Mouse (Mus musculus) hematopoietic stem cell, adult 5-6 weeks (primary cell): ENCODE measurements around the gene Gm5475. TPM values are rescaled to one million over a fixed set of nuclear protein-coding genes. Genes with fewer than 3 reads are reported as not detected.
A peak's percentile ranks its signal among the peaks of the same experiment; 100 is the strongest.

ENCODE experiments used
- ATAC-seq, 2 experiments: fragments of 125-278 bp in 1 of 2; replicated peaks in 1 of 2; 2 replicates each; pipeline ENCODE4 v1.8.0; 2016 to 2017; ENCODE audit warnings: inconsistent platforms in 2 of 2, mild to moderate bottlenecking in 2 of 2, moderate number of reproducible peaks in 2 of 2, low read depth in 1 of 2, moderate TSS enrichment in 1 of 2; ENCODE audit not compliant: low FRiP score in 2 of 2, poor library complexity in 2 of 2, severe bottlenecking in 2 of 2, insufficient read depth in 1 of 2, low TSS enrichment in 1 of 2
- total RNA-seq: library from RNA; stranded (forward); fragments of 172-1452, 232-1000 nt; gene quantifications from 2 replicates; pipeline ENCODE4 v1.2.3, GENCODE M21; 2017

Gene Gm5475
- total RNA-seq, 1 experiment from 2014 or later = not detected

DNA sequence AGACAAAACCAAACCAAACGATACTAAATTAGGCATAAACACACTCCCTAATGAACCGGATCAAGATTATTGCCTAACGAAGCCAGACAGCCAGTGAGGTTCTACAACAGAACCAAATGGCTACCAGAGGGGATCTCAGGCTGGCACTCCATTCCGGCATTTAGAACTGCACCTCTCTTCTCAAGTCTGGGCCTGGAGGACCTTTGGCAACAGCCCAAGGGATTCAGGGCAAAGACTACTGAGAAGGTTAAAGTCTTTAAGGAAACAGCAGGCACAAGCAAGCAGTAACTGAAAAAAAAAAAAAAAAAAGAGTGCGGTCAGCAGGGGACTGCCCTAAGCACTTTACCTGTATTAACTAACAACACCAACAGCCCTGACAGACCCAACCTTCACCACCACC is 40.1 kb downstream of the Gm5475 start:
- no peak for ATAC-seq

DNA sequence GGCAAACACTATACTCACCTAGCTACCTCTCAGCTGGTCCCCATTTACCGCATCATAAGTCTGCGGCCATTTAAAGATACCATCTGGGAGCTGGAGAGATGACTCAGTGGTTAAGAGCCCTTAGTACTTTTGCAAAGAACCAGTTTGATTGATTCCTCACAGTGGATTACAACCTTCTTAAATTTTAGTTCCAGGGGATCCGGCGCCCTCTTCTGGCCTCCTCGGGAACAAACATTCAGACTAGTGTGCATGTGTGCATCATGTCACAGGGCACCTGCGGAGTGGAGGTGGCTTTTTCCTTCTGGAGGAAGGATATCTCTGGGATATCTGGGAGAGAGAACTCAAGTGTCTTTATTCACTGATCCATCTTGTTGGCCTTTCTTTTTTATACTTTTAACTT is 41.8 kb downstream of the Gm5475 start:
- no peak for ATAC-seq

DNA sequence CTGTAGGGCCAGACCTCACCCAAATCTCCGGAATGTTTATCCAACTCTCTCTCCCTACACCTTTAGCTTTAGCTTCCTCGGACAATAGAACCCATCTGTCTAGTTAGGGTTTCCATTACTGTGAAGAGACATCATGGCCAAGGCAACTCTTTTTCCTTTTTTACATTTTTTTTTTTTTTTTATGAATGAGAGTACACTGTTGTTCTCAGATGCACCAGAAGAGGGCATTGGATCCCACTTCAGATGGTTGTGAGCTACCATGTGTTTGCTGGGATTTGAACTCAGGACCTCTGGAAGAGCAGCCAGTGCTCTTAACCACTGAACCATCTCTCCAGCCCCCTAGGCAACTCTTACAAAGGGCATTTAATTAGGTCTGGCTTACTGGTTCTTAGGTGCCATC is 43.5 kb downstream of the Gm5475 start:
- no peak for ATAC-seq

DNA sequence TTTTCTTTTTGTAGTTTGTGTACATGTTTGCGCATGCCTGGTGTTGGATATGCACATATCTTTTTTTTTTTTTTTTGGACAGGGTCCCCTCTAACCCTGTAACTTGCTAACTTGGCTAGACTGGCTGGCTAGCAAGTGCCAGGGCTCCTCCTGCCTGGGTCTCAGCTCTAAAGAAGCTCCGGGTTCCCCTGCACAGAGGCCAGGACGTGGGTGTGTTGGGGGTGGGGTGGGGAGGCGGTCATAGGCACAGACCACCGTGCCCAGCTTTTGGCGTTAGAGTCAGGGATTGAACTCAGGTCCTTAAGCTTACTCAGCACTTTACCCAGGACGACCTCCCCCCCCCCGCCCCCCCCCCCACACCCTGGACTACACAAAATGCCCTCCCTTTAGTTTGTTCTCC is 45.8 kb downstream of the Gm5475 start:
- ATAC-seq = no peak

DNA sequence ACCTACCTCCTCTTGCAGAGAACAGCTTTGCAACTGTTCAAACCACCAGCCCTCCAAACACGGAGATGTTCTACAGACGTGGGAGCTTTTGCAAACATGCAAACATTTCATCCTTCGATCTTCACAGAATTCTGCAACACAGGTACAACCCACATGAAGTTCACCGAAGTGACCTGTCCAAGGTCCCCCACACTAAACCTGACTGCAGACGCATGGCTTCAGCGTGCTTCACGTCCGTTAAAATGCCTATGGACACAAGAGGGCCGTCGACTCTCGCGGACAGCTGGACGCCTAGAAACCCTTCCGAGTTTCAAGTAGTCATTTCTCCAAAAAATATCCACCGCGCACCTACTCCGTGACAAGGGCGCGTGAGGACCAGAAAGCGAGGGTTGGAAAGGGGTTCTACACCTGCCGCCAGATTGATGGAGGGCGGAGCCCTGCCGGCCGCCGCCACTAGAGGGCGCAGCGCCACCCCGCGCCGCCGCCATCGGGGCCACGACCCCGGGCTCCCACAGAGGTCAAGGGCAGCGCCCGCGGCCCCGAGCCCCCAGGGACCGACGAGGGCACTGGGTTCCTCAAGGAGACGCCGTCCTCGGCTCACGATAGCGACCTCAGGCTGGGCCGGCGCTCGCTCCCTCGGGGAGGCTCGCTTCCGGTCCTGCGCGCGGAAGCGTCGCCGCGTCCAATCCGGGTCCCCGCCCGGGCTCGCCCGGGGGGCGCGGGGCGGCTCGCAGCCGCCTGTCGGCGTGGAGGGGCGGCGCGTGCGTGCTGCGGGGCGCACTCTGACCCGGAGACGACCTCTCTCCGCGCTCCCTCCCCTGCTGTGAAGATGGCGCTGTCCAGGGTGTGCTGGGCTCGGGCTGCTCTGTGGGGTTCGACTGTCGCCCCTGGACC is 46.6 kb downstream of the Gm5475 start, which contains the start of gene Letmd1:
Letmd1 (plus strand) TSS at position 729 of the 894 bp plus-strand sequence.
- ATAC-seq = peak; percentile 85 to 92

DNA sequence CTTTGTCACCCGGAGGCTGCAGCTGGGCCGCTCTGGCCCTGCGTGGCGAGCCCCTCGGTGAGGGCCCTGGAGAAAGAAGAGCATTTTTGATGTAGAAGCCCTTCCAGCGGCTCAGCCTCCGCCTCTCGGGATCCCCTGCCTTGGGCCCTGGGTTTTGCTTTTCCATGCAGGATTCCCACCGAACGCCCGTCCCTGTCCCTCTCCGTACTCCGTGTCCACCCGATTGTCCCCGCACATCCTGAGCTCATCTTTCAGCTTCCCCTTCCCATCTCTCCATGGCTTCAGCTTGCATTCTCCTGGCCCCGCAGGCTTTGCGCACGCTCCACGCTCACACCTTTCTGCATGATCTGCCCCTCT is 47.2 kb downstream of the Gm5475 start:
- peak in 1 of 2 experiments; percentile 12; a peak in 2 of 4 replicates for ATAC-seq

DNA sequence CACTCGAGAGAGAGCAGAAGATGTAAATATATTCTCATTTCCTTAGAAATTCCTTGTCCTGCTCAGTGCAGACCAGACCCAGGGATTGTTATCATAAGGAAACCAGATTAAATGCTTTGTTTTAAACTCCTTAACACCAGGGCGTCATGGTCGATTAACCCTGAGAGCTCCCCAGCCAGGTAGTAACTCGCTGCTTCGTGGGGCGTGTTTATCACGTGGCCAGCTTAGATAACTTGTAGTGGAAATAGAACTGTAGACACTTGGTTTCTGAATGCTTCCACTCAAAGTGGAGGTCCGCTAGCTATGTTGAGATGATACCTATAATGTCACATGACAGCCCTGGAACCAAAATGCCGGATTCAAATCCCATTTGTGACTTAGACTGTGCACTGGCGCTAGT is 48.1 kb downstream of the Gm5475 start:
- no peak for ATAC-seq

DNA sequence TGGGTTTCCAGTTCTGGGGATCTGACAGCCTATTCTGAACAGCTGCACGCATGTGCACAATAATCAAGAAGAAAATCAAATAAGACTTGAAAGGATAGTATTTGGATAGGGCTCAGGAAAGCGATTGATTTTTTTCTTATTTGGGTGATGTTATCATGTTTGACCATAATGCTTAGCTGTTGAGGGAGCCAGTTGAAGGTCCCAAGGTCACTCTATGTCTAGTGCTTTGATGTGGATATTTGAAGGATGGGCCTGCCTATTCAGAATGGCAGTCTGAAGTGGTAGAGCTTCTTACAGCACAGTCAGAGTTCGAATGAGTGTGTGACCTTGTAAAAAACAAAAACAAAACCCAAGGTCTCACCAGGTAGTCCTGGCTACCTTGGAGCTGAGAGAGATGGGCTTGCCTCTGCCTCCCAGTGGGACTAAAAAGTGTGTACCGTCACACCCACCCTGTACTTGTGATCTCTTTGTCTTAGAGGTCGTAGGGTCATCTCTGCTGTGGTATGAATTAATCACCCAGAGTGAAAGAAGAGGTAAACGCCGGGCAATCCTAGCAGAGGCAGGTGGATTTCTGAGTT is 52.1 kb downstream of the Gm5475 start:
- ATAC-seq = no peak

Other genes starting within 250 kb of the Gm5475 start
- 71.5 and 86.5 TPM in 2 replicates for gene Atf1, start 194.3 kb upstream of the Gm5475 start, total RNA-seq
- gene Tmprss12, start 141.3 kb upstream of the Gm5475 start, total RNA-seq = not detected in 2 replicates
- 145 and 162 TPM in 2 replicates for gene Mettl7a1, start 118.0 kb upstream of the Gm5475 start, total RNA-seq
- gene Mettl7a3, start 87.2 kb upstream of the Gm5475 start, total RNA-seq = not detected in 2 replicates
- gene Methig1, start 69.0 kb upstream of the Gm5475 start, total RNA-seq = not detected in 2 replicates
- gene Mettl7a2, start 68.9 kb upstream of the Gm5475 start, total RNA-seq = not detected in 2 replicates
- gene Higd1c, start 57.6 kb upstream of the Gm5475 start, total RNA-seq = not detected in 2 replicates
- 11.6 and 16.0 TPM in 2 replicates for gene Slc11a2, start 2.9 kb downstream of the Gm5475 start, total RNA-seq
- 23.2 and 26.4 TPM in 2 replicates for gene Letmd1, start 46.9 kb downstream of the Gm5475 start, total RNA-seq
- gene Csrnp2, start 73.3 kb downstream of the Gm5475 start, total RNA-seq = 3.8 and 5.0 TPM in 2 replicates
- gene Tfcp2, start 129.9 kb downstream of the Gm5475 start, total RNA-seq = 10.9 and 12.4 TPM in 2 replicates
- gene Pou6f1, start 177.8 kb downstream of the Gm5475 start, total RNA-seq = 1.6 and 3.4 TPM in 2 replicates
- gene Dazap2, start 193.2 kb downstream of the Gm5475 start, total RNA-seq = 164 and 199 TPM in 2 replicates
- gene Smagp, start 214.8 kb downstream of the Gm5475 start, total RNA-seq = 1.6 and 4.0 TPM in 2 replicates
- 213 and 221 TPM in 2 replicates for gene Bin2, start 247.4 kb downstream of the Gm5475 start, total RNA-seq